Mouse (Mus musculus) heart, adult 9 months (tissue): ENCODE results near the gene 1700067P10Rik.

Experiments used
- DNase-seq, 2 experiments: peaks; one replicate each; pipeline ENCODE4 v3.0.0; 2022; ENCODE audit warnings: low spot score in 2 of 2

Gene 1700067P10Rik

GRCm38 (mm10) chr17:48096321-48096720, 7.2 kb downstream of the 1700067P10Rik start:
- DNase-seq, result no peak

GRCm38 (mm10) chr17:48097011-48097742, 8.1 kb downstream of the 1700067P10Rik start:
- no peak for DNase-seq

GRCm38 (mm10) chr17:48097743-48098527, 8.8 kb downstream of the 1700067P10Rik start:
- DNase-seq, result no peak

- no peak for DNase-seq
These were observed 9.4 kb downstream of the 1700067P10Rik start for GRCm38 (mm10) chr17:48098528-48098890.

- DNase-seq, result no peak
These were observed 10.2 kb downstream of the 1700067P10Rik start for GRCm38 (mm10) chr17:48099312-48099711.

GRCm38 (mm10) chr17:48100441-48101417, 11.6 kb downstream of the 1700067P10Rik start:
- DNase-seq, result peak; percentile 69 to 75

- DNase-seq, result no peak
These were observed 18.2 kb downstream of the 1700067P10Rik start for GRCm38 (mm10) chr17:48107333-48107732.

GRCm38 (mm10) chr17:48107862-48108261, 18.7 kb downstream of the 1700067P10Rik start:
- no peak for DNase-seq

- no peak for DNase-seq
These were observed 19.4 kb downstream of the 1700067P10Rik start for GRCm38 (mm10) chr17:48108520-48108919.

- DNase-seq, result no peak
These were observed 21.6 kb downstream of the 1700067P10Rik start for GRCm38 (mm10) chr17:48110547-48111287.

GRCm38 (mm10) chr17:48118570-48118969, 29.5 kb downstream of the 1700067P10Rik start:
- DNase-seq, result no peak

GRCm38 (mm10) chr17:48119656-48120055, 30.5 kb downstream of the 1700067P10Rik start:
- peak; percentile 29 to 31 for DNase-seq

GRCm38 (mm10) chr17:48120456-48120855, 31.3 kb downstream of the 1700067P10Rik start:
- DNase-seq, result no peak

- no peak for DNase-seq
These were observed 43.7 kb downstream of the 1700067P10Rik start for GRCm38 (mm10) chr17:48132810-48133209.
